Mouse (Mus musculus) hindbrain, postnatal 0 days (tissue): ENCODE measurements at regions not wholly inside any gene's neighbourhood (a gene's known extent, or its start where the extent isn't known, plus 50 kb on each side); places are given as distances from the start of the nearest gene placed in this dataset.

ENCODE experiments used
- ATAC-seq: fragments of 200-750 bp; cut with Nextera tagmentation; 2 replicates; pipeline ENCODE4 v1.8.0; 2017; ENCODE audit warnings: mild to moderate bottlenecking, moderate TSS enrichment, moderate library complexity
- DNase-seq: peaks from one replicate; pipeline ENCODE4 v3.0.0-alpha.2; 2015; ENCODE audit warnings: low spot score
- H3K27ac ChIP-seq: fragments of 300-500 bp; sonication (generic); 2 replicates; pipeline ENCODE4 v1.5.1; 2014; ENCODE audit warnings: mild to moderate bottlenecking
- H3K27me3 ChIP-seq: fragments of 300-500 bp; sonication (generic); 2 replicates; pipeline ENCODE4 v1.6.1; 2014; ENCODE audit warnings: low read length, mixed read lengths; ENCODE audit not compliant: insufficient read depth
- H3K36me3 ChIP-seq: fragments of 300-500 bp; sonication (generic); 2 replicates; pipeline ENCODE4 v1.6.1; 2014; ENCODE audit warnings: low read length, mixed read lengths; ENCODE audit not compliant: insufficient read depth
- H3K4me1 ChIP-seq: fragments of 300-500 bp; sonication (generic); 2 replicates; pipeline ENCODE4 v1.6.1; 2014; ENCODE audit warnings: antibody characterized with exemption, low read length, mixed read lengths; ENCODE audit not compliant: insufficient read depth
- H3K4me2 ChIP-seq: fragments of 300-500 bp; sonication (generic); 2 replicates; pipeline ENCODE4 v1.6.1; 2014; ENCODE audit warnings: low read depth, mild to moderate bottlenecking, low read length, moderate library complexity, mixed read lengths
- H3K4me3 ChIP-seq: fragments of 300-500 bp; sonication (generic); 2 replicates; pipeline ENCODE4 v1.5.1; 2014; ENCODE audit warnings: low read length
- H3K9ac ChIP-seq: fragments of 300-500 bp; sonication (generic); replicated peaks from 2 replicates; pipeline ENCODE4 v1.6.1; 2014; ENCODE audit warnings: mild to moderate bottlenecking, low read length, moderate library complexity, mixed read lengths
- H3K9me3 ChIP-seq: fragments of 300-500 bp; sonication (generic); 2 replicates; pipeline ENCODE4 v1.6.1; 2016; ENCODE audit warnings: low read length, mixed read lengths
- CTCF ChIP-seq: IDR thresholded peaks from 2 replicates; pipeline ENCODE4 v1.5.1; 2016; ENCODE audit warnings: antibody characterized with exemption, control low read depth, low read depth
- WGBS: fragments of 180-500 bp; shearing (Covaris S2); extraction: QIAGEN DNeasy Blood & Tissue Kit; methylation state at CpG from one replicate; pipeline ENCODE4 v1.1.7; 2014; 5-methylcytosine and 5-hydroxymethylcytosine counted together

DNA sequence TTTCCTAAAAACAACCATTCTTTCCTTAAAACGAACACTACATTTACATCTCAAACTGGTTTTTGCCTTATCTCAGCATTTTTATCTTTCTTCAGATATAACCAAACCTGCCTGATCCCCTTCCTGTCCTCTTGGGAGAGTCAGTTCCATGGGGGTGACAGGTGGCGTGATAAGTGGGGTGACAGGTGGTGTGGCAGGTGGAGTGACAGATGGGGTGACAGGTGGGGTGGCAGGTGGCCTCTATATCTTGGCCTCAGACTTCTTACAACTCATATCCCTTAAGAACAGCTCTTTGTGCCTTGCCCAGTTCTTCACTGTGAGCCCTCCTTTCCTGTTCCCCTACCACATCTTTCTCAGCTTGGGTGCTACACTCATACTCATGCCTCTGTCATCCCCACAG lies 259.0 kb upstream of the Far2 start:
- 79% methylated on average over 2 of the region's 2 CpGs for WGBS

DNA sequence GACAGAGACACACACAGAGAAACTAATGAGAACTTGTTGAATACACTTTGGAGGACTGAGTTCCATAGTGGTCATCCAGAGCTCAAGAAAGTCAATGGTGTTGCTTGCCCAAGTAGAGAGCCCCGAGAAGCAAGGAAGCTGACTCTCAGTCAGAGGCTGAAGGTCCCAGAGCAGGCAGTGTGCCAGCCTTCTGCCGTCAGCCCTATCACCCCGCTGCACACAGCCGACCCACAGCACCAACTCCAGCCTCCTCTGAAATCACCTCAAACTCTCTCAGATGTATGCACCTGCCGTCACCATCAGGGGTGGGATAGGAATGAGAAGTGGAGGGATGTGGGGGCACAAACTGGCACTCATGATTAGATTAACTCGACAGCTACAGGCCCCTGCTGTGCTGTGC lies 257.9 kb upstream of the Far2 start:
- ATAC-seq (no peak), DNase-seq (no peak)
- Histone ChIP-seq H3K9ac (no peak overlapping the region), H3K27me3 (no peaks in the 10 kb centered on the region), H3K27ac (no peak overlapping the region), H3K9me3 (no peaks in the 10 kb centered on the region), H3K4me1 (no peaks in the 10 kb centered on the region), H3K4me2 (no peak overlapping the region), H3K4me3 (no peak overlapping the region), H3K36me3 (no peaks in the 10 kb centered on the region)
- WGBS: 68% methylated on average over 6 of the region's 6 CpGs
- no peak for TF ChIP-seq CTCF

More for the DNA sequence above, 259.0 kb upstream of the Far2 start:
- no peaks in the 10 kb centered on the region for H3K27me3 ChIP-seq
- no peak for TF ChIP-seq CTCF
- no peak overlapping the region for H3K4me3 ChIP-seq
- no peaks in the 10 kb centered on the region for H3K9me3 ChIP-seq
- H3K27ac ChIP-seq: no peak overlapping the region
- no peak for ATAC-seq
- no peak overlapping the region for H3K9ac ChIP-seq
- DNase-seq: no peak
- H3K4me2 ChIP-seq: no peak overlapping the region
- no peaks in the 10 kb centered on the region for H3K4me1 ChIP-seq
- H3K36me3 ChIP-seq: no peaks in the 10 kb centered on the region

DNA sequence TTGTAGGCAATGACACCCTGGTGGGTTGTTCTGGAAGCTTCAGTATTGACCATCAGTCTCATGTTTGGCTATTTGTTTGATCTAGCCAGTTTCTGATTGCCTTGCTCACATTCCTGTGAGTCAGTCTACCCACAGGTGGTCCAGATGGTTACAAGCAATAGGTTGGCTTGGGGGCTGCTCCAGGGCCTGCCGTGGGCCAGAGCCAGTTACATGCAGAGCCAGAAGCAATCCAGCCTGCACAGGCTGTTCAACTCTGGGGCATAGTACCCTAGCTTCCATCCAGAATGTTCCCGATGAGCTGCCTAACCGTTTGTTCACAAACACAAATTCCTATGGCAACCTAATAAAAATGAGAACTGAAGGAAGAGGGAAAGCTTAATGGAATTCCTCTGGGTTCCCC lies 253.2 kb upstream of the Far2 start:
- ATAC-seq: no peak
- WGBS: 42% methylated on average over 3 of the region's 3 CpGs
- Histone ChIP-seq H3K27ac (no peak overlapping the region), H3K4me3 (no peak overlapping the region), H3K4me2 (no peak overlapping the region), H3K9me3 (no peaks in the 10 kb centered on the region), H3K4me1 (no peaks in the 10 kb centered on the region), H3K36me3 (no peaks in the 10 kb centered on the region), H3K27me3 (no peaks in the 10 kb centered on the region), H3K9ac (no peak overlapping the region)
- no peak for DNase-seq
- no peak for TF ChIP-seq CTCF

DNA sequence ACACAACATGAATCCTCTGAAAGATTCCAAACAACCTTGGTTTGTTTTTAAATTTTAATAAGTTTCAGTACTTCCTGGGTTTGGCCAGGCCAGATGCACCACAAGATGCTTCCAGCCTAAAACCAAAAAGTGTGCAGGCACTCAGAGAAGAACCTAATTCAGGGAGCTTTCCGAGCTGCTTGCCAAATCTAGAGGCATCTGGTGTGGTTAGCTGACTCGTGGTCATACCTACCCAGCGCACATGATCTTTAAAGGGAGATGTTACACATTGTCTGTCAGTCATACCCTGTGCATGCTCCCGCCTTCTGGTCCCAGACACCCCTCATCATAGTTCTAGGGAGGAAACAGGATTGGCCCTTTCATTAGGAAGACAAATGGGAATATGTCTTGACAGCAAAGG lies 252.7 kb upstream of the Far2 start:
- no peaks in the 10 kb centered on the region for H3K27me3 ChIP-seq
- 76% methylated on average over 4 of the region's 4 CpGs for WGBS
- ATAC-seq: no peak
- no peaks in the 10 kb centered on the region for H3K36me3 ChIP-seq
- no peak overlapping the region for H3K4me2 ChIP-seq
- no peak for DNase-seq
- H3K4me1 ChIP-seq: no peaks in the 10 kb centered on the region
- no peak overlapping the region for H3K4me3 ChIP-seq
- no peak for TF ChIP-seq CTCF
- H3K27ac ChIP-seq: no peak overlapping the region
- H3K9me3 ChIP-seq: no peaks in the 10 kb centered on the region
- no peak overlapping the region for H3K9ac ChIP-seq

DNA sequence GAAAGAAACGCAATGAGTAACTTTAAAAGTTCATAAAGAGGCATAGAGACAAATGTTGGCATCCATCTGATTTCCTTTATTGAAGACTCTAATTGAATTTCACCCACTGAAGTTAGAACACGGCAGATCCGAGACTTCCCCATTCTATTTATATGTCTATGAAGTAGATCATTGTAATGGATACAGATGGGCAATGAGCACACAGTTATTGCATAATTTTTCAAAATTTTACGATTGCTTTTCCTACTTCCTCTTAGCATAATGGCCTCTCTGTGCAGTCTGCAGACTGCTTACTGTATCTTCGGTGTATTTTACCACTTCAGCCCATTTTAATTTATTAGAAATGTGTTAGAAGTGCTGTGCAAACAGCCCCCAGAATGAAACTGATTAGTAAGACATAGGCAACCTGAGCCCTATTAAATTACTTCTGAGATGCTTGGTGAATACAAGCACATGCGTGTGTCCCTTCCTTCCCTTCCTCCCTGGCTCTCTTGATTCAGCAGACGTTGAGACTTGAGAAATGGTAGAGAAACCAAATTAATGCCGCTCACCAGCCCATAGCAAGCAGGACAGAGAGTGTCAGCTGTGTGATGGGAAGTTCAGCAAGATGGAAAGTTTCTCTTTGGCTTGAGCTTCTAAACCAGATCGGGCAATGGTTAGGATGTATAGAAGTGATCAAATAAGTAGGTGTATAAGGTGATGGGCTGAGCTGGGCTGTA lies 247.9 kb upstream of the Far2 start:
- Histone ChIP-seq H3K4me3 (no peak overlapping the region), H3K36me3 (no peaks in the 10 kb centered on the region), H3K9me3 (no peaks in the 10 kb centered on the region), H3K9ac (no peak overlapping the region), H3K27me3 (no peaks in the 10 kb centered on the region), H3K27ac (no peak overlapping the region), H3K4me1 (no peaks in the 10 kb centered on the region), H3K4me2 (no peak overlapping the region)
- DNase-seq (no peak), ATAC-seq (no peak)
- 76% methylated on average over 9 of the region's 9 CpGs for WGBS
- no peak for TF ChIP-seq CTCF

DNA sequence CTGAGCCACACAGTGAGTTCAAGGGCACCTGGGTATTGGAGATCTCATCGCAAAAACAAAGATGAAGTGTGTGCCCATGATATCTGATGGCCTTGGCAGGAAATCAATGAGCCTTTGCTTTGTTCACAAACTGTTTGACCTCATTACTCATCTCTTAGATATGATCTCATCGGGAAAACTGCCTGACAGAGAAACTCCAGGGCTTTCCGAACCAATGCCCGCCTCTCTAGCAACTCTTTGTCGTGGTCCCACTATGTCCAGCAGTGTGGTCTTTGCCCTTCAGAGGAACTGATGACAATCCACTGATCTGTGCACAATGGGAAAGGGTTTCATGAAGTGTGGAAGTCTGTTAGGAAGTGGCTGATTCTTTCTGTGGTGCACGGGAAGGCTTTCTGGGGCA lies 247.2 kb upstream of the Far2 start:
- no peaks in the 10 kb centered on the region for H3K4me1 ChIP-seq
- 83% methylated on average over 6 of the region's 6 CpGs for WGBS
- no peak for TF ChIP-seq CTCF
- no peaks in the 10 kb centered on the region for H3K36me3 ChIP-seq
- H3K27ac ChIP-seq: no peak overlapping the region
- H3K9me3 ChIP-seq: no peaks in the 10 kb centered on the region
- no peak overlapping the region for H3K4me3 ChIP-seq
- no peak for ATAC-seq
- H3K9ac ChIP-seq: no peak overlapping the region
- DNase-seq: no peak
- no peaks in the 10 kb centered on the region for H3K27me3 ChIP-seq
- no peak overlapping the region for H3K4me2 ChIP-seq

DNA sequence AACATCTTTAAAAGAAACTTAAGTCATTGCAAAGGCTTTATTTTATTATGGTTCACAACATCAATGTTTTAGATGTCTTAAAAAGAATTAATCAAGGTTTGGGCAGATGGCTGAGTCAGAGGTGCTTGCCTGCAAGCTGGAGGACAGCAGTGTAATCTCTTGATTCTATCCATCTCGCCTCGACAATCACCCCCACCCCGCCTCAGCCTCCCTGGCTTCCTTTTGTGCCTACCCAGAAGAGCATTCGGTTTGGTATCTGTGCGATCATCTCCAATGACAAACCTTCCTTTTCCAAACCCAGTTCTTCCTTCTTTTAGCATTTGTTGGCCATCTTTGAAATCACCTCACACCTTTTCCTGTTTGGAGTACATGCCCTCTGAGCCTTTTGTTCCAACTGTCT lies 246.2 kb upstream of the Far2 start:
- no peak overlapping the region for H3K4me2 ChIP-seq
- no peaks in the 10 kb centered on the region for H3K27me3 ChIP-seq
- no peak for DNase-seq
- no peak for ATAC-seq
- WGBS: 90% methylated on average over 5 of the region's 5 CpGs
- no peak overlapping the region for H3K4me3 ChIP-seq
- no peak overlapping the region for H3K27ac ChIP-seq
- H3K4me1 ChIP-seq: no peaks in the 10 kb centered on the region
- H3K9ac ChIP-seq: no peak overlapping the region
- H3K9me3 ChIP-seq: no peaks in the 10 kb centered on the region
- TF ChIP-seq CTCF: no peak
- H3K36me3 ChIP-seq: no peaks in the 10 kb centered on the region
